Mouse (Mus musculus) lung, postnatal 0 days (tissue): ENCODE results near the gene Fgf3. TPM values are rescaled to one million over a fixed set of nuclear protein-coding genes. Genes with fewer than 3 reads are reported as not detected.

Source experiments
- ATAC-seq: fragments of 200-750 bp; cut with Nextera tagmentation; 2 replicates; pipeline ENCODE4 v1.8.0; 2017; ENCODE audit warnings: moderate library complexity
- DNase-seq: peaks from one replicate; pipeline ENCODE4 v3.0.0-alpha.2; 2016; ENCODE audit warnings: low spot score
- H3K27ac ChIP-seq: fragments of 300-500 bp; sonication (generic); 2 replicates; pipeline ENCODE4 v1.5.1; 2014; ENCODE audit warnings: antibody characterized with exemption, mild to moderate bottlenecking, low read length, mixed read lengths
- H3K27me3 ChIP-seq: fragments of 300-500 bp; sonication (generic); replicated peaks from 2 replicates; pipeline ENCODE4 v1.6.1; 2014; ENCODE audit warnings: low read length, mixed read lengths; ENCODE audit not compliant: insufficient read depth
- H3K36me3 ChIP-seq: fragments of 300-500 bp; sonication (generic); 2 replicates; pipeline ENCODE4 v1.6.1; 2014; ENCODE audit warnings: low read length, mixed read lengths; ENCODE audit not compliant: insufficient read depth
- H3K4me1 ChIP-seq: fragments of 300-500 bp; sonication (generic); 2 replicates; pipeline ENCODE4 v1.6.1; 2014; ENCODE audit warnings: antibody characterized with exemption, low read depth, low read length, mixed read lengths; ENCODE audit not compliant: insufficient read depth
- H3K4me2 ChIP-seq: fragments of 300-500 bp; sonication (generic); replicated peaks from 2 replicates; pipeline ENCODE4 v1.6.1; 2014; ENCODE audit warnings: low read depth, mild to moderate bottlenecking, low read length, moderate library complexity, mixed read lengths
- H3K4me3 ChIP-seq: fragments of 300-500 bp; sonication (generic); 2 replicates; pipeline ENCODE4 v1.5.1; 2014; ENCODE audit warnings: low read depth, low read length
- H3K9ac ChIP-seq: fragments of 300-500 bp; sonication (generic); replicated peaks from 2 replicates; pipeline ENCODE4 v1.6.1; 2014; ENCODE audit warnings: low read depth, mild to moderate bottlenecking
- H3K9me3 ChIP-seq: fragments of 300-500 bp; sonication (generic); 2 replicates; pipeline ENCODE4 v1.6.1; 2016; ENCODE audit warnings: low read length, mixed read lengths
- CTCF ChIP-seq: IDR thresholded peaks from 2 replicates; pipeline ENCODE4 v1.5.1; 2016; ENCODE audit warnings: antibody characterized with exemption, mild to moderate bottlenecking
- EP300 ChIP-seq: IDR thresholded peaks from 2 replicates; pipeline ENCODE4 v1.6.1; 2016; ENCODE audit warnings: antibody characterized with exemption, mild to moderate bottlenecking, control low read depth
- WGBS: fragments of 180-500 bp; shearing (Covaris S2); extraction: QIAGEN DNeasy Blood & Tissue Kit; methylation state at CpG from one replicate; pipeline ENCODE4 v1.1.7; 2014; 5-methylcytosine and 5-hydroxymethylcytosine counted together
- polyA plus RNA-seq: library from polyadenylated mRNA; unstranded; fragments of >200 nt; fragmentation: Nextera tagmentation; extraction: Ambion mirVana; gene quantifications from 2 replicates; pipeline ENCODE4 v1.2.1, GENCODE M21; 2015

The Fgf3 gene
- not detected in 2 replicates for polyA plus RNA-seq

GRCm38 (mm10) chr7:144837891-144838488, at the start of gene Fgf3:
Fgf3 (plus strand) TSS chr7:144838083.
- ATAC-seq, result no peak
- H3K27ac ChIP-seq, result no peak within 1 kb of the TSS
- peak within 1 kb of the TSS; percentile 41 for H3K4me2 ChIP-seq
- no peak within 1 kb of the TSS for H3K9ac ChIP-seq
- 3% methylated on average over 21 of the region's 43 CpGs for WGBS
- DNase-seq, result no peak
- H3K4me1 ChIP-seq, result peaks cover 6% of the 10 kb centered on the region; the same call in 1 of the 2 replicates
- H3K4me3 ChIP-seq, result peak within 1 kb of the TSS; percentile 29; the same call in 1 of the 2 replicates
- TF ChIP-seq CTCF (no peak), EP300 (no peak)
- H3K36me3 ChIP-seq, result no peaks in the 10 kb centered on the region
- no peaks in the 10 kb centered on the region for H3K9me3 ChIP-seq
- H3K27me3 ChIP-seq, result peaks cover 48% of the 10 kb centered on the region

GRCm38 (mm10) chr7:144788631-144789030, 49.3 kb upstream of the Fgf3 start:
- Histone ChIP-seq H3K27ac (no peak overlapping the region), H3K4me3 (no peak overlapping the region), H3K4me2 (no peak overlapping the region), H3K36me3 (no peaks in the 10 kb centered on the region), H3K27me3 (no peaks in the 10 kb centered on the region), H3K9me3 (no peaks in the 10 kb centered on the region), H3K9ac (no peak overlapping the region), H3K4me1 (no peaks in the 10 kb centered on the region)
- ATAC-seq (no peak), DNase-seq (no peak)
- TF ChIP-seq EP300, result no peak
- TF ChIP-seq CTCF, result no peak
- WGBS, result 31% methylated on average over 4 of the region's 4 CpGs

- peak overlapping the region; percentile 32 for H3K4me2 ChIP-seq
- 49% methylated on average over 36 of the region's 36 CpGs for WGBS
- no peak overlapping the region for H3K9ac ChIP-seq
- 0 out of 2 replicates have a peak overlapping the region, but pooled peaks have one; percentile 2 for H3K4me3 ChIP-seq
- no peaks in the 10 kb centered on the region for H3K4me1 ChIP-seq
- ATAC-seq, result no peak
- no peak overlapping the region for H3K27ac ChIP-seq
- no peaks in the 10 kb centered on the region for H3K9me3 ChIP-seq
- H3K27me3 ChIP-seq, result no peaks in the 10 kb centered on the region
- no peaks in the 10 kb centered on the region for H3K36me3 ChIP-seq
- TF ChIP-seq EP300 (no peak), CTCF (peak; percentile 31; the same call in 1 of the 2 replicates)
- DNase-seq, result no peak
Measured at GRCm38 (mm10) chr7:144789601-144790556, 48.0 kb upstream of the Fgf3 start.

- no peaks in the 10 kb centered on the region for H3K9me3 ChIP-seq
- H3K36me3 ChIP-seq, result no peaks in the 10 kb centered on the region
- H3K9ac ChIP-seq, result no peak overlapping the region
- DNase-seq (no peak), ATAC-seq (no peak)
- H3K4me3 ChIP-seq, result no peak overlapping the region
- TF ChIP-seq CTCF (no peak), EP300 (no peak)
- no peaks in the 10 kb centered on the region for H3K4me1 ChIP-seq
- no peaks in the 10 kb centered on the region for H3K27me3 ChIP-seq
- H3K4me2 ChIP-seq, result no peak overlapping the region
- no peak overlapping the region for H3K27ac ChIP-seq
- 85% methylated on average over 7 of the region's 7 CpGs for WGBS
Measured at GRCm38 (mm10) chr7:144791426-144791825, 46.5 kb upstream of the Fgf3 start.

- no peak overlapping the region for H3K4me2 ChIP-seq
- 50% methylated on average over 10 of the region's 10 CpGs for WGBS
- TF ChIP-seq CTCF (no peak), EP300 (no peak)
- no peaks in the 10 kb centered on the region for H3K9me3 ChIP-seq
- H3K4me3 ChIP-seq, result no peak overlapping the region
- H3K36me3 ChIP-seq, result no peaks in the 10 kb centered on the region
- H3K9ac ChIP-seq, result no peak overlapping the region
- H3K4me1 ChIP-seq, result no peaks in the 10 kb centered on the region
- DNase-seq, result no peak
- H3K27me3 ChIP-seq, result no peaks in the 10 kb centered on the region
- no peak overlapping the region for H3K27ac ChIP-seq
- ATAC-seq, result no peak
Measured at GRCm38 (mm10) chr7:144793296-144793695, 44.6 kb upstream of the Fgf3 start.

GRCm38 (mm10) chr7:144795976-144796474, 41.9 kb upstream of the Fgf3 start:
- H3K9ac ChIP-seq, result no peak overlapping the region
- TF ChIP-seq EP300, result no peak
- TF ChIP-seq CTCF, result no peak
- no peaks in the 10 kb centered on the region for H3K27me3 ChIP-seq
- H3K4me3 ChIP-seq, result no peak overlapping the region
- H3K27ac ChIP-seq, result no peak overlapping the region
- H3K36me3 ChIP-seq, result no peaks in the 10 kb centered on the region
- H3K9me3 ChIP-seq, result no peaks in the 10 kb centered on the region
- ATAC-seq (no peak), DNase-seq (no peak)
- H3K4me1 ChIP-seq, result no peaks in the 10 kb centered on the region
- 45% methylated on average over 9 of the region's 9 CpGs for WGBS
- H3K4me2 ChIP-seq, result no peak overlapping the region
